Mouse (Mus musculus) embryonic facial prominence, embryonic 13.5 days (tissue): Measurements from ENCODE around the gene Disp2. TPM values are rescaled to one million over a fixed set of nuclear protein-coding genes. Genes with fewer than 3 reads are reported as not detected.
A peak's percentile ranks its signal among the peaks of the same experiment; 100 is the strongest.

ENCODE experiments used
- ATAC-seq: fragments of 200-750 bp; cut with Nextera tagmentation; 2 replicates; pipeline ENCODE4 v1.8.0; 2017; ENCODE audit warnings: low read depth; ENCODE audit not compliant: insufficient number of reproducible peaks, insufficient read depth, low FRiP score, low TSS enrichment
- H3K27ac ChIP-seq: fragments of 300-500 bp; sonication (generic); 2 replicates; pipeline ENCODE4 v1.5.1; 2015; ENCODE audit warnings: moderate library complexity, mild to moderate bottlenecking, inconsistent platforms
- H3K27me3 ChIP-seq: fragments of 300-500 bp; sonication (generic); 2 replicates; pipeline ENCODE4 v1.6.1; 2015; ENCODE audit warnings: mild to moderate bottlenecking, inconsistent platforms
- H3K36me3 ChIP-seq: fragments of 300-500 bp; sonication (generic); 2 replicates; pipeline ENCODE4 v1.6.1; 2015; ENCODE audit warnings: mild to moderate bottlenecking, inconsistent platforms
- H3K4me1 ChIP-seq: fragments of 300-500 bp; sonication (generic); 2 replicates; pipeline ENCODE4 v1.6.1; 2015; ENCODE audit warnings: inconsistent platforms
- H3K4me2 ChIP-seq: fragments of 300-500 bp; sonication (generic); 2 replicates; pipeline ENCODE4 v1.6.1; 2015; ENCODE audit warnings: moderate library complexity, mild to moderate bottlenecking, inconsistent platforms
- H3K4me3 ChIP-seq: fragments of 300-500 bp; sonication (generic); 2 replicates; pipeline ENCODE4 v1.5.1; 2015; ENCODE audit warnings: mild to moderate bottlenecking, inconsistent platforms
- H3K9ac ChIP-seq: fragments of 300-500 bp; sonication (generic); 2 replicates; pipeline ENCODE4 v1.6.1; 2015; ENCODE audit warnings: mild to moderate bottlenecking, inconsistent platforms
- H3K9me3 ChIP-seq: fragments of 300-500 bp; sonication (generic); 2 replicates; pipeline ENCODE4 v1.6.1; 2016; ENCODE audit warnings: inconsistent platforms
- WGBS: fragments of 180-500 bp; shearing (Covaris S2); methylation state at CpG from one replicate; pipeline ENCODE4 v1.1.7; 2015; ENCODE audit warnings: mixed read lengths; 5-methylcytosine and 5-hydroxymethylcytosine counted together
- polyA plus RNA-seq: library from polyadenylated mRNA; unstranded; fragments of >200 nt; fragmentation: Nextera tagmentation; extraction: Ambion mirVana; gene quantifications from 2 replicates; pipeline ENCODE4 v1.2.1, GENCODE M21; 2015

Gene Disp2
- polyA plus RNA-seq, 1 experiment from 2014 or later = 0.34 TPM

- Histone ChIP-seq H3K4me2 (no peak overlapping the region), H3K9me3 (no peaks in the 10 kb centered on the region), H3K4me3 (no peak overlapping the region), H3K27ac (no peak overlapping the region), H3K27me3 (peaks cover 6% of the 10 kb centered on the region), H3K4me1 (peaks cover 18% of the 10 kb centered on the region), H3K36me3 (no peaks in the 10 kb centered on the region), H3K9ac (no peak overlapping the region)
- ATAC-seq = no peak
- WGBS = 56% methylated on average over 1 of the region's 1 CpGs
Measured at GRCm38 (mm10) chr2:118775396-118775795, 4.1 kb upstream of the Disp2 start.

DNA sequence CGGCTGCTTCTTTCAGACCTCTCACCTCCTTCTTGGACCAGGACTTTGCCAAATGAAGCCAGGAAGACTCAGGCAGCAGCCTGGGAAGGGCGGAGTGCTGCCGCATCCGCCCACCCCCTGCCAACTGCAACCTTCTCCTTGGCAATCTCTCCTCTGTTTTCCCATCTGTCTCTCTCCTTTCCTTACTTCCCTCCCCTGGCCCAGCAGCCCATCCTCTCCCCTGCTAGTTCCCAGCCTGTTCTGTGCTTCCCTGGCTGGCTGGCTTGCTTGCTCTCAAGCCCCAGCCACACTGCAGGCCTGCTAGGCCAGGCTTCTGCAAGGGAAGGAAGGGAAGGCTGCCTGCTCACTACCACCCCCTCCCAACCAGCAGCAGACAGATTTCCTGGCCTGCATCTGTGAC, 3.7 kb upstream of the Disp2 start:
- H3K36me3 ChIP-seq = no peaks in the 10 kb centered on the region
- no peak overlapping the region for H3K4me2 ChIP-seq
- 77% methylated on average over 4 of the region's 4 CpGs for WGBS
- ATAC-seq = no peak
- H3K4me3 ChIP-seq = no peak overlapping the region
- H3K9me3 ChIP-seq = no peaks in the 10 kb centered on the region
- no peak overlapping the region for H3K27ac ChIP-seq
- peaks cover 18% of the 10 kb centered on the region for H3K4me1 ChIP-seq
- H3K9ac ChIP-seq = no peak overlapping the region
- peaks cover 10% of the 10 kb centered on the region for H3K27me3 ChIP-seq

DNA sequence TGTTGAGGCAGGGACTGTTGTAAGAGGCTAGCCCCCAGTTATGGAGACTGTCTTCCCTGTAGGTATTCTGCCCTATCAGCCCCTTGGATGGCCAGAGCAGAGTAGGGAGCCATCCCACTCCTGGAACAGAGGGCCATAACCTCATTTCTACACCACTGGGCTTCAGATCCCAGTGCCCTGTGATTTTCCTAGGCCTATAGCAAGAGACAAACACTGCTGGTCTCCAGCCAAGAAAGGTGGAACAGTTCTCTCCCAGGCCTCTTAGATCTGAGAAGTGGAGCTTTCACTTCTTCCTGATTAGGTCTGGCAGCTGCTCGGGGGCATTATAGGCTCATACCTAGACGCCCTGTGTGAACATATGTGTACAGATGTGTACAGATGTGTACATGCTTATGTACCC, 3.2 kb upstream of the Disp2 start:
- H3K4me2 ChIP-seq = no peak overlapping the region
- no peaks in the 10 kb centered on the region for H3K36me3 ChIP-seq
- no peak overlapping the region for H3K4me3 ChIP-seq
- no peak for ATAC-seq
- H3K4me1 ChIP-seq = peaks cover 18% of the 10 kb centered on the region
- H3K9ac ChIP-seq = no peak overlapping the region
- peaks cover 13% of the 10 kb centered on the region for H3K27me3 ChIP-seq
- WGBS = 66% methylated on average over 2 of the region's 2 CpGs
- H3K9me3 ChIP-seq = no peaks in the 10 kb centered on the region
- no peak overlapping the region for H3K27ac ChIP-seq

GRCm38 (mm10) chr2:118778418-118778817, 1.1 kb upstream of the Disp2 start:
- H3K9ac ChIP-seq = no peak overlapping the region
- no peak overlapping the region for H3K4me3 ChIP-seq
- ATAC-seq = no peak
- H3K27ac ChIP-seq = no peak overlapping the region
- 74% methylated on average over 4 of the region's 4 CpGs for WGBS
- no peak overlapping the region for H3K4me2 ChIP-seq
- H3K27me3 ChIP-seq = peaks cover 13% of the 10 kb centered on the region
- H3K36me3 ChIP-seq = no peaks in the 10 kb centered on the region
- H3K4me1 ChIP-seq = peaks cover 18% of the 10 kb centered on the region
- H3K9me3 ChIP-seq = no peaks in the 10 kb centered on the region

DNA sequence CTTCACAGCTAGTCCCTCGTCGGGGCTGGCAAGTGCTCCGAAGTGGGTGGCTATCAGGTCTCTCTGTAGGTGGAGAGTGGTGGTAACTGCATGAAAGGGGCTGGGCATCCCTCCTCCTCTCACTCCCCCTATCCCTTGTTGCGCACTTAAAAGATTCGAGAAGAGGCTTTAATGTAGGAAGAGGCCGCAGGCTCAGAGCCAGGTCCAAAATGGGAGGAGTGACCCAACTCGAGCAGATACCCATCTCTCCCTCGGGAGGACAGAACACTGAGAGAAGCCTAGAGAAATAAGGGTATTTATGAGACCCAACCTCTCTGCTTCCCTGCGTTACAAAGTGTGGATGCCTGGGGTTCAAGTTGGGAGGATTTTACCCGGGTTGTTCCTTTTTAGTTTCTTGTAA, 454 bp upstream of the Disp2 start:
- peaks cover 18% of the 10 kb centered on the region for H3K4me1 ChIP-seq
- H3K36me3 ChIP-seq = no peaks in the 10 kb centered on the region
- peaks cover 13% of the 10 kb centered on the region for H3K27me3 ChIP-seq
- peak overlapping the region; percentile 41 for H3K4me3 ChIP-seq
- no peaks in the 10 kb centered on the region for H3K9me3 ChIP-seq
- peak overlapping the region; percentile 68 for H3K4me2 ChIP-seq
- 8% methylated on average over 10 of the region's 10 CpGs for WGBS
- no peak overlapping the region for H3K27ac ChIP-seq
- no peak for ATAC-seq
- peak overlapping the region; percentile 17; the same call in 1 of the 2 replicates for H3K9ac ChIP-seq

DNA sequence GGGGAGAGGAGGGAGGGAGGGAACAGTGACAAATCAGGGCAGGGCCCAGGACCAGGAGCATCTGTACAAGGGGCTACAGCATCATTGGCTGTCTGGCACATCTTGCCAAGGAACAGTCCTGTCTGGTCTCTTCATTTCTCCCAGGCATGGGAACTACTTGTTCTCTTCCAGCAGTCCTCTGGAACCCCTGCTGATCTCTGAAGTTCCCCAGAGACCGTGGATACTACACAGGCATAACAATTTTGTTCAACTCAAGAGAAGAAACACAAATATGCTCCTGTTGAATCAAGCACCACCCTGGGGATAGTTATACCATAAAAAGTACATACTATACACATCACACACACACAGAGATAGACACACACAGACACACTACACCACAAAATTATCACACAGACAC, 1.6 kb downstream of the Disp2 start:
- H3K4me1 ChIP-seq = peaks cover 13% of the 10 kb centered on the region
- H3K36me3 ChIP-seq = no peaks in the 10 kb centered on the region
- no peak overlapping the region for H3K4me2 ChIP-seq
- H3K27me3 ChIP-seq = peaks cover 16% of the 10 kb centered on the region
- no peak for ATAC-seq
- no peak overlapping the region for H3K4me3 ChIP-seq
- H3K9me3 ChIP-seq = no peaks in the 10 kb centered on the region
- 57% methylated on average over 1 of the region's 1 CpGs for WGBS
- H3K9ac ChIP-seq = no peak overlapping the region
- no peak overlapping the region for H3K27ac ChIP-seq

DNA sequence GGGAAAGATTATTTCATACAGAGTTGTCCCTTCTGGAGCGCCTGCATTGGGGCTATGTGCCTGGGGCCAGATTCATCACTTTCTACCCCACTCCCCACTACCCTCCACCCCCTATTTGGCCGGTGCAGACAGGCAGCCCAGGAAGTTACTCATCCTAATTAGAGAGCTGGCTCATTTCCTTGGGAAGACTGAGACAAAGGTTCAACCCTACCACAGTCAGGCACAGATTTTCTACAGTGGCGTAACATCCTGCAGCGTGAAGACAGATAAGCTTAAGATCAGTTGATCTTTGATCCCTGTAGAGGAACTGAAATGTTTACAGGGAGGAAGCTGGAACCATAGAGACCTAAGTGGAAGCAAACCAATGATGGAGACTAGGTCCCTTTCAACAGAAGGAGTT, 2.8 kb downstream of the Disp2 start:
- no peaks in the 10 kb centered on the region for H3K36me3 ChIP-seq
- peaks cover 20% of the 10 kb centered on the region for H3K27me3 ChIP-seq
- no peak overlapping the region for H3K27ac ChIP-seq
- no peaks in the 10 kb centered on the region for H3K9me3 ChIP-seq
- ATAC-seq = no peak
- H3K4me2 ChIP-seq = no peak overlapping the region
- H3K9ac ChIP-seq = no peak overlapping the region
- no peak overlapping the region for H3K4me3 ChIP-seq
- 46% methylated on average over 4 of the region's 4 CpGs for WGBS
- peaks cover 13% of the 10 kb centered on the region for H3K4me1 ChIP-seq

DNA sequence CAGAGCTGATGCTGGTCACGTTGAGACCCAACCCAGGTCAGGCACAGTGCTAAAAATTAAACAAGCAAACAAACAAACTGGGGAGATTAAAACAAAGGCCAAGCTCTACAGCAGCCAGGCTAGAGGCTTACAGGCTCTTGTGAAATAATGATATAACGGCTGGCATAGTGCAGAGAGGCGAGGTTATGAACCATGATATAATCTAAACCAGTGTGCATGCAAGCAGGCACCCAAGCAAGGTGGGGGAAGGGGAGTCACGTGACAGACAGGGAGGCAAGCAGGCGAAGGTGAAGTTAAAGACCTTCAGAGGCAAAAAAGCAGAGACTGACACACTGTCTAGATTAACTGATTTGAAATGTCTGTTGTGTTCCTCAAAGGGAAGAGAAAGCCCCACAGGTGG, 3.6 kb downstream of the Disp2 start:
- Histone ChIP-seq H3K27ac (no peak overlapping the region), H3K4me2 (no peak overlapping the region), H3K4me3 (no peak overlapping the region), H3K4me1 (peaks cover 13% of the 10 kb centered on the region), H3K9ac (peak overlapping the region; percentile 11; the same call in 1 of the 2 replicates), H3K9me3 (no peaks in the 10 kb centered on the region), H3K36me3 (no peaks in the 10 kb centered on the region), H3K27me3 (peaks cover 20% of the 10 kb centered on the region)
- ATAC-seq = no peak
- 44% methylated on average over 5 of the region's 5 CpGs for WGBS

- H3K4me1 ChIP-seq = peaks cover 13% of the 10 kb centered on the region
- no peak overlapping the region for H3K9ac ChIP-seq
- H3K4me3 ChIP-seq = no peak overlapping the region
- H3K27me3 ChIP-seq = peaks cover 20% of the 10 kb centered on the region
- WGBS = 90% methylated on average over 7 of the region's 7 CpGs
- ATAC-seq = no peak
- no peaks in the 10 kb centered on the region for H3K9me3 ChIP-seq
- no peaks in the 10 kb centered on the region for H3K36me3 ChIP-seq
- no peak overlapping the region for H3K27ac ChIP-seq
- no peak overlapping the region for H3K4me2 ChIP-seq
Measured at GRCm38 (mm10) chr2:118783663-118784062, 4.1 kb downstream of the Disp2 start.

- H3K9me3 ChIP-seq = no peaks in the 10 kb centered on the region
- no peak overlapping the region for H3K4me2 ChIP-seq
- H3K27me3 ChIP-seq = peaks cover 24% of the 10 kb centered on the region
- H3K4me1 ChIP-seq = peaks cover 7% of the 10 kb centered on the region; the same call in 1 of the 2 replicates
- no peak overlapping the region for H3K4me3 ChIP-seq
- no peak overlapping the region for H3K27ac ChIP-seq
- H3K9ac ChIP-seq = no peak overlapping the region
- ATAC-seq = no peak
- H3K36me3 ChIP-seq = no peaks in the 10 kb centered on the region
- 88% methylated on average over 5 of the region's 5 CpGs for WGBS
Measured at GRCm38 (mm10) chr2:118786525-118786924, 7.0 kb downstream of the Disp2 start.

GRCm38 (mm10) chr2:118789501-118789900, 10.0 kb downstream of the Disp2 start:
- WGBS = 88% methylated on average over 11 of the region's 11 CpGs
- no peak for ATAC-seq
- Histone ChIP-seq H3K4me2 (no peak overlapping the region), H3K9me3 (no peaks in the 10 kb centered on the region), H3K4me1 (peaks cover 7% of the 10 kb centered on the region; the same call in 1 of the 2 replicates), H3K27ac (no peak overlapping the region), H3K36me3 (no peaks in the 10 kb centered on the region), H3K27me3 (peaks cover 27% of the 10 kb centered on the region), H3K4me3 (no peak overlapping the region), H3K9ac (no peak overlapping the region)

DNA sequence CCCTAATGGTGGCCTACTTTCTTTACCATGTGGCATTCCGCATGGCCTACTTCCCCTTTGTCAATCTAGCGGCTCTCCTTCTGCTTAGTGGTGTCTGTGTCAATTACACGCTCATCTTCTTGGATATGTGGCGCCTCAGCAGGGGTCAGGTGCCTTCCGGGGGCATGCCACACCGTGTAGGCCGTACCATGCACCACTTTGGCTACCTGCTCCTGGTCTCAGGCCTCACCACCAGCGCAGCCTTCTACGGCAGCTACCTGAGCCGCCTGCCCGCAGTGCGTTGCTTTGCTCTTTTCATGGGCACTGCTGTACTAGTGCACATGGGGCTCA, 10.7 kb downstream of the Disp2 start:
- Histone ChIP-seq H3K9me3 (no peaks in the 10 kb centered on the region), H3K4me3 (peak overlapping the region; percentile 16; the same call in 1 of the 2 replicates), H3K4me2 (peak overlapping the region; percentile 45), H3K36me3 (no peaks in the 10 kb centered on the region), H3K27me3 (peaks cover 25% of the 10 kb centered on the region), H3K9ac (peak overlapping the region; percentile 57), H3K27ac (no peak overlapping the region), H3K4me1 (peaks cover 7% of the 10 kb centered on the region; the same call in 1 of the 2 replicates)
- 54% methylated on average over 12 of the region's 12 CpGs for WGBS
- ATAC-seq = no peak
